Mouse (Mus musculus): ENCODE results near the gene Tnfrsf4. TPM values are rescaled to one million over a fixed set of nuclear protein-coding genes. Genes with fewer than 3 reads are reported as not detected.

Tnfrsf4 gene
- total RNA-seq, 1 experiment from 2014 or later, result 0.56 TPM

Small RNA genes within 50 kb of the gene (microRNA-seq; reads per million reads assigned to microRNA genes)
- gene Mir200a (34.6 to 35.8 reads per million in 2 experiments), gene Mir200b (126 to 360 reads per million in 2 experiments), gene Mir429 (102 to 218 reads per million in 2 experiments)

Other genes with a start within 250 kb of the Tnfrsf4 start
- 5.2 and 5.5 TPM in 2 replicates for gene Vwa1, start 239.1 kb upstream of the Tnfrsf4 start, total RNA-seq (2021)
- gene Tmem88b, start 228.0 kb upstream of the Tnfrsf4 start, total RNA-seq (2021), result 0.79 and 0.82 TPM in 2 replicates
- gene Ankrd65, start 223.4 kb upstream of the Tnfrsf4 start, total RNA-seq (2021), result not detected in 2 replicates
- gene Mrpl20, start 211.0 kb upstream of the Tnfrsf4 start, total RNA-seq (2021), result 194 and 200 TPM in 2 replicates
- gene Ccnl2, start 201.4 kb upstream of the Tnfrsf4 start, total RNA-seq (2021), result 106 and 112 TPM in 2 replicates
- gene Aurkaip1, start 182.6 kb upstream of the Tnfrsf4 start, total RNA-seq (2021), result 136 and 148 TPM in 2 replicates
- 40.6 and 44.3 TPM in 2 replicates for gene Mxra8, start 174.2 kb upstream of the Tnfrsf4 start, total RNA-seq (2021)
- gene Dvl1, start 166.4 kb upstream of the Tnfrsf4 start, total RNA-seq (2021), result 54.8 and 66.4 TPM in 2 replicates
- 0.19 and 0.56 TPM in 2 replicates for gene Tas1r3, start 150.5 kb upstream of the Tnfrsf4 start, total RNA-seq (2021)
- 18.4 and 21.6 TPM in 2 replicates for gene Cptp, start 144.4 kb upstream of the Tnfrsf4 start, total RNA-seq (2021)
- 26.4 and 32.5 TPM in 2 replicates for gene Ints11, start 144.3 kb upstream of the Tnfrsf4 start, total RNA-seq (2021)
- gene Pusl1, start 122.1 kb upstream of the Tnfrsf4 start, total RNA-seq (2021), result 30.8 and 33.9 TPM in 2 replicates
- gene Acap3, start 122.0 kb upstream of the Tnfrsf4 start, total RNA-seq (2021), result 20.3 and 25.6 TPM in 2 replicates
- gene Ube2j2, start 70.0 kb upstream of the Tnfrsf4 start, total RNA-seq (2021), result 76.3 and 78.4 TPM in 2 replicates
- gene C1qtnf12, start 51.5 kb upstream of the Tnfrsf4 start, total RNA-seq (2021), result 94.0 and 105 TPM in 2 replicates
- gene B3galt6, start 21.2 kb upstream of the Tnfrsf4 start, total RNA-seq (2021), result 5.8 and 6.5 TPM in 2 replicates
- 209 and 225 TPM in 2 replicates for gene Sdf4, start 21.0 kb upstream of the Tnfrsf4 start, total RNA-seq (2021)
- 2.4 TPM in 1 of 2 replicates, not detected in the other for gene Tnfrsf18, start 12.3 kb downstream of the Tnfrsf4 start, total RNA-seq (2021)
- 0.70 TPM in 1 of 2 replicates, not detected in the other for gene Ttll10, start 45.6 kb downstream of the Tnfrsf4 start, total RNA-seq (2021)
- gene 9430015G10Rik, start 96.1 kb downstream of the Tnfrsf4 start, total RNA-seq (2021), result 10.4 and 12.7 TPM in 2 replicates
- not detected in 2 replicates for gene Rnf223, start 116.7 kb downstream of the Tnfrsf4 start, total RNA-seq (2021)
- 59.4 and 60.9 TPM in 2 replicates for gene Agrn, start 183.6 kb downstream of the Tnfrsf4 start, total RNA-seq (2021)
- 3.3 and 4.6 TPM in 2 replicates for gene Isg15, start 187.0 kb downstream of the Tnfrsf4 start, total RNA-seq (2021)
- 3.9 and 4.7 TPM in 2 replicates for gene AW011738, start 189.5 kb downstream of the Tnfrsf4 start, total RNA-seq (2021)
- gene Perm1, start 202.0 kb downstream of the Tnfrsf4 start, total RNA-seq (2021), result 14.2 and 16.2 TPM in 2 replicates
- gene Plekhn1, start 221.0 kb downstream of the Tnfrsf4 start, total RNA-seq (2021), result 15.7 TPM in 2 replicates
- gene Noc2l, start 222.2 kb downstream of the Tnfrsf4 start, total RNA-seq (2021), result 42.5 and 48.9 TPM in 2 replicates
- 2.5 and 3.6 TPM in 2 replicates for gene Samd11, start 241.8 kb downstream of the Tnfrsf4 start, total RNA-seq (2021)

All from adrenal gland, postnatal 14 days (tissue).